Mouse (Mus musculus) ES-Bruce4 (cell line): ENCODE data around the gene Gm49320.

Source experiments
- CTCF ChIP-seq: IDR thresholded peaks from one replicate; pipeline ENCODE4 v1.8.1; 2011; ENCODE audit warnings: low read depth, low read length
- EP300 ChIP-seq: IDR thresholded peaks from 2 replicates; pipeline ENCODE4 v1.6.1; 2011; ENCODE audit warnings: low read depth, low read length; ENCODE audit not compliant: insufficient read depth
- POLR2A ChIP-seq: IDR thresholded peaks from one replicate; pipeline ENCODE4 v1.8.1; 2011; ENCODE audit warnings: low read length; ENCODE audit not compliant: insufficient read depth

- TF ChIP-seq POLR2A (no peak), EP300 (no peak), CTCF (no peak)
These were observed 31.7 kb upstream of the Gm49320 start for GRCm38 (mm10) chr8:4207016-4207350.
